Mouse (Mus musculus): ENCODE data around the gene Nop9.

- TF ChIP-seq CTCF (IDR thresholded peaks at IDR 0.05; ENCODE audit: low read depth) (no peak), EP300 (IDR thresholded peaks at IDR 0.05; ENCODE audit: low read depth) (no peak)
Observed at GRCm38 (mm10) chr14:55719737-55720136, 25.8 kb upstream of the Nop9 start.
